Mouse (Mus musculus) liver, embryonic 13.5 days (tissue): ENCODE measurements around the gene Cux1. TPM values are rescaled to one million over a fixed set of nuclear protein-coding genes. Genes with fewer than 3 reads are reported as not detected.

ENCODE experiments used
- ATAC-seq: fragments of 200-750 bp; cut with Nextera tagmentation; 2 replicates; pipeline ENCODE4 v1.8.0; 2017; ENCODE audit warnings: low read depth, mild to moderate bottlenecking, moderate number of reproducible peaks, moderate library complexity
- DNase-seq: peaks from one replicate; pipeline ENCODE4 v3.0.0; 2022
- H3K27ac ChIP-seq: fragments of 300-500 bp; sonication (generic); 2 replicates; pipeline ENCODE4 v1.5.1; 2015; ENCODE audit warnings: moderate library complexity, mild to moderate bottlenecking, inconsistent platforms
- H3K27me3 ChIP-seq: fragments of 300-500 bp; sonication (generic); 2 replicates; pipeline ENCODE4 v1.6.1; 2015; ENCODE audit warnings: mild to moderate bottlenecking, inconsistent platforms
- H3K36me3 ChIP-seq: fragments of 300-500 bp; sonication (generic); 2 replicates; pipeline ENCODE4 v1.6.1; 2015; ENCODE audit warnings: mild to moderate bottlenecking, inconsistent platforms
- H3K4me1 ChIP-seq: fragments of 300-500 bp; sonication (generic); replicated peaks from 2 replicates; pipeline ENCODE4 v1.6.1; 2015; ENCODE audit warnings: inconsistent platforms
- H3K4me2 ChIP-seq: fragments of 300-500 bp; sonication (generic); 2 replicates; pipeline ENCODE4 v1.6.1; 2015; ENCODE audit warnings: inconsistent platforms, mild to moderate bottlenecking, moderate library complexity
- H3K4me3 ChIP-seq: fragments of 300-500 bp; sonication (generic); replicated peaks from 2 replicates; pipeline ENCODE4 v1.5.1; 2015; ENCODE audit warnings: mild to moderate bottlenecking, inconsistent platforms
- H3K9ac ChIP-seq: fragments of 300-500 bp; sonication (generic); 2 replicates; pipeline ENCODE4 v1.6.1; 2015; ENCODE audit warnings: mild to moderate bottlenecking, inconsistent platforms
- H3K9me3 ChIP-seq: fragments of 300-500 bp; sonication (generic); replicated peaks from 2 replicates; pipeline ENCODE4 v1.6.1; 2016; ENCODE audit warnings: inconsistent platforms
- WGBS: fragments of 180-500 bp; shearing (Covaris S2); methylation state at CpG from one replicate; pipeline ENCODE4 v1.1.7; 2015; ENCODE audit not compliant: insufficient replicate concordance; 5-methylcytosine and 5-hydroxymethylcytosine counted together
- polyA plus RNA-seq: library from polyadenylated mRNA; unstranded; fragments of >200 nt; fragmentation: Nextera tagmentation; extraction: Ambion mirVana; gene quantifications from 2 replicates; pipeline ENCODE4 v1.2.1, GENCODE M21; 2015

The Cux1 gene
- polyA plus RNA-seq, 1 experiment from 2014 or later: 16.6 TPM

DNA sequence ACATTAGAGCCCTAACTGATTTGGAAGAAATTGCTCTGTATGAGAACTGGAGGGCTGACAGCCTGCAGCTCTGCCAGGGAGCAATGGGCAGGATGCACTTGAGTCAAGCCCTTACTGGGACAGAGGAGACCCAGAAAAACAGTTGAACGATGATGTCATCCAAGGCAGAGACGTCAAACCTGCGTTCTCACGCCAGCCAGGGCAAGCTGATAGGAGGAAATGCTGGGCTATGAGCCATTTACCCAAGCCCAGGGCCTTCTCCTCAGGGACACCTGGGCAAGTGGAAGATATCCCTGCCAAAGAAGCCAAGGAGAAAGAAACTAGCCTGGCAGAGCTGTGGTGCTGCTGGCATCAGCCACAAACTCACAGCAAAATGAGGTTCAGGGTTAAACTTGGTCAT is 242.8 kb downstream of the Cux1 start:
- Histone ChIP-seq H3K4me3 (no peak overlapping the region), H3K36me3 (peaks cover 35% of the 10 kb centered on the region), H3K9ac (no peak overlapping the region), H3K27me3 (no peaks in the 10 kb centered on the region), H3K27ac (no peak overlapping the region), H3K4me2 (no peak overlapping the region), H3K4me1 (no peaks in the 10 kb centered on the region), H3K9me3 (no peaks in the 10 kb centered on the region)
- WGBS: 60% methylated on average over 4 of the region's 4 CpGs
- ATAC-seq: no peak
- DNase-seq: no peak

DNA sequence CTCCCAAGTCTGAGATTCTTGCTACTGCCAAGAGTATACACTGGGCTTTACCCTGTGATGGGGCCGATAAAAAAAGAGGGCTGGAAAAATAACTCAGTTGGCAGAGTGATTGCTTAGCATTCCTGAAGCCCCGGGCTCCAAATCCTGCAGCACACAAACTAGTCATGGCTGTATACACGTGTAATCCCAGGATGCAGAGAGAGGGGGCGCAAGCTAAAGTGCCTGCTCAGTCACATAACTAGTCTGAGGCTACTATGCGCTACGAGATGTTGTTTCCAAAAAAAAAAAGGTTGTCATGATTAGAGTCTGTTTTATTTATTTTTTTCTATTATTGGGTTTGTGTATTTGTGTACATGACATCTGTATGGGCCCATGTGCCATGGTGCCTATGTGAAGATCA is 245.9 kb downstream of the Cux1 start:
- no peak overlapping the region for H3K9ac ChIP-seq
- WGBS: 74% methylated on average over 6 of the region's 6 CpGs

DNA sequence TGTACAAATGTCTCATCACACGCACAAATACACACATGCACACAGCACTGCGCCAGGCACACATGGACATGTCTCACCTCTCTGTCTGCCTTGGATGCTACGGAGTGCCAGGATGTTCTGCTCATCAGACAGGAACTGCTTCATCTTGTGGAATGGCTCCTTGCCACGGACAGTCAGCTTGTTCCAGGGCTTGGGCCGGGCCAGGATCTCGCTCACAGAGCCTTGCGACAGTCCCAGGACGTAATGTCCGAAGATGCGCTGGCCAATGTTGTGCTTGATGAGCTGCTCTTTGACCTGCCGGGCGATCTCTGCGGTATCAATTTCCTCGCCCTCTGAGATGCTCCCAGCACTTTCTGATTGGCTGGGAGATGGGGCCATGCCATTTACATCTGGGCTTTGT is 254.7 kb downstream of the Cux1 start:
- no peaks in the 10 kb centered on the region for H3K9me3 ChIP-seq
- H3K4me2 ChIP-seq: no peak overlapping the region
- no peaks in the 10 kb centered on the region for H3K27me3 ChIP-seq
- H3K4me3 ChIP-seq: no peak overlapping the region
- no peaks in the 10 kb centered on the region for H3K4me1 ChIP-seq
- H3K9ac ChIP-seq: no peak overlapping the region
- DNase-seq (no peak), ATAC-seq (no peak)
- H3K36me3 ChIP-seq: peaks cover 32% of the 10 kb centered on the region
- 90% methylated on average over 14 of the region's 14 CpGs for WGBS
- no peak overlapping the region for H3K27ac ChIP-seq

More for the DNA sequence above, 245.9 kb downstream of the Cux1 start:
- Histone ChIP-seq H3K36me3 (peaks cover 26% of the 10 kb centered on the region), H3K27ac (no peak overlapping the region), H3K4me3 (no peak overlapping the region), H3K9me3 (no peaks in the 10 kb centered on the region), H3K4me1 (no peaks in the 10 kb centered on the region), H3K27me3 (no peaks in the 10 kb centered on the region), H3K4me2 (no peak overlapping the region)
- DNase-seq: no peak
- ATAC-seq: no peak

DNA sequence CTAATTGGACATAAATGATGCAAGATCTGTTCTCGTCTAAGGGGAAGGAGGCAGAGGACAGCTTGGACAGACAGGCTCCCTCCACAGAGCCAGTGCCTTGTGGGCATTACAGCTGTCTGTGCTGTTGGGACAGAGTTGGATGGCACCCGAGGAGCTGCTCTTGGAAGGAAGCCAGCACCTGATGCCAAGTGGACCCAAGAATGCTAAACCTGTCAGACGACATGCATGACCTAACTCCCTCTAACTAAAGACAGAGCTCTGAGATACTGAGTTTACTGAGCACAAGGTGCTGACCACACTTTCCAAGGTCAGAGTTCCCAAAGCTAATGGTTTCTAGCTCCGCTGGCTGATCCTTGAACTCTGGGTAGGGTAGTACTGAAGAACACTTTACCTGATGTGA is 255.1 kb downstream of the Cux1 start:
- no peak overlapping the region for H3K9ac ChIP-seq
- ATAC-seq (no peak), DNase-seq (no peak)
- no peaks in the 10 kb centered on the region for H3K4me1 ChIP-seq
- no peaks in the 10 kb centered on the region for H3K27me3 ChIP-seq
- peaks cover 36% of the 10 kb centered on the region for H3K36me3 ChIP-seq
- H3K27ac ChIP-seq: no peak overlapping the region
- WGBS: 71% methylated on average over 4 of the region's 4 CpGs
- no peaks in the 10 kb centered on the region for H3K9me3 ChIP-seq
- no peak overlapping the region for H3K4me2 ChIP-seq
- H3K4me3 ChIP-seq: no peak overlapping the region

DNA sequence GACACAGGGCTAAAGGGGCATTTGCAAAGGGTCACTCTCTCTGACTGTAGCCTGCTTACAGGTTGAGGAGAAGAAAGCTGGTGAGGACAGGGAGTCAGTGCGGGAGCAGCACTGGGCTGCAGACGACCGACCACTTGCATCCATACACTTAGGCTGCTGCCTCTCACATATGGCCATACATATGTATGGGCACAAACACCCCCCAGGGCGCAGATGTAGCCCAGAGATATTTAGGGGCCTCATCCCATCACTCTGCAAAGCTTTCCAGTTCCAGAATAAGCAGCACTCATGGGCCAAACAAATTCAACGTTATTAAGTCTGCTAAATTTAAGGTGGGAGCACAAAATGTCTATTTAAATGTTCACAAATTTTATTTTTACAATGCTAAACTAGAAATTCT is 261.0 kb downstream of the Cux1 start:
- Histone ChIP-seq H3K9ac (no peak overlapping the region), H3K4me2 (no peak overlapping the region), H3K4me3 (no peak overlapping the region), H3K36me3 (peaks cover 44% of the 10 kb centered on the region), H3K4me1 (no peaks in the 10 kb centered on the region), H3K27me3 (no peaks in the 10 kb centered on the region), H3K27ac (no peak overlapping the region), H3K9me3 (no peaks in the 10 kb centered on the region)
- 75% methylated on average over 5 of the region's 5 CpGs for WGBS
- DNase-seq (no peak), ATAC-seq (no peak)

DNA sequence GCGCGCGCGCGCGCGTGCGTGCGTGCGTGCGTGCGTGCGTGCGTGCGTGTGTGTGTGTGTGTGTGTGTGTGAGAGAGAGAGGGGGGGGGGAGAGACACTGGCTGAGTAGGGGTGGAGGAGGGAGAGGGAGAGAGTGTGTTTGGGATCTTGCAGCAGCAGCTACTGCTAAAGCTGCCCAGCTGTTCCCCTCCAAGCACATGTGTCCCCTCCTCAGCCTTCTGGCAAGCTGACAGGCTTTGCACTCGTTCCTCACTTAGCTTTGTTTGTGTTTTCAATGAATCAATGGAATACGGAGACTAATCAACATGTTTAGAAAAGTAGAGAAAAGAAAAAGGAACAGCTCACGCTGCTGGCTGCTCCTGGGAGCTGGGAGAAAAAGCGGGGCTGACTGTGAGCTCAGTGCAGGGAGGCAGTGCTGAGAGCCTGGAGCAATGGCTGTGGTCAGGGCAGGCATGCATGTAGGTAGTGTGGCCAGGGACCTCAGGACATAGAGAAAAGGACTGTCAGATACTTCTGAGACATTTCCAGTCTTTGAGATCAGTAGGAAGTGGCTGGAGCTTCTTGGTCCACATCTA is 263.8 kb downstream of the Cux1 start:
- Histone ChIP-seq H3K27ac (no peak overlapping the region), H3K4me2 (no peak overlapping the region), H3K36me3 (peaks cover 34% of the 10 kb centered on the region), H3K9me3 (no peaks in the 10 kb centered on the region), H3K4me1 (no peaks in the 10 kb centered on the region), H3K4me3 (no peak overlapping the region), H3K9ac (no peak overlapping the region), H3K27me3 (no peaks in the 10 kb centered on the region)
- DNase-seq (no peak), ATAC-seq (no peak)
- WGBS: 86% methylated on average over 19 of the region's 19 CpGs

DNA sequence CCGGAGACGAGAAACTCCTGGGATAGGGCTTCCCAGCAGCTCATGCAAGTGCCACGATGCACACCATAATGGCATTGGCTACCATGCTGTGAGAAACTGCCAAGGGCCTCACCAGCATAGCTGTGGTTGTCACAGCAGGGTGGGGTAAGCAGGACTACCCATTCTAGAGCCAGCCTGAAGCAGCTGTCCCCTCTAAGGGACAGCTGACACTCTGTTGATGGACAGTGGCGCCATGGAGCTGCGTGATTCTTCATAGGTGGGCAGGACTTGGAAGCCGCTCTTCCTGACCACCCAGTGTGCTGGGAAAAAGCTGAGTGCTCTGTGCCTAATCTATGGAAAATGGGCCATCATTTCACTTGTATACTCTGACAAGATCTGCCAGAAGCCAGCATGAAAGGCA is 266.4 kb downstream of the Cux1 start:
- DNase-seq: no peak
- ATAC-seq: no peak
- H3K36me3 ChIP-seq: peaks cover 16% of the 10 kb centered on the region; the same call in 1 of the 2 replicates
- H3K9ac ChIP-seq: no peak overlapping the region
- H3K4me3 ChIP-seq: no peak overlapping the region
- H3K9me3 ChIP-seq: no peaks in the 10 kb centered on the region
- no peak overlapping the region for H3K27ac ChIP-seq
- no peaks in the 10 kb centered on the region for H3K4me1 ChIP-seq
- no peaks in the 10 kb centered on the region for H3K27me3 ChIP-seq
- no peak overlapping the region for H3K4me2 ChIP-seq
- WGBS: 86% methylated on average over 6 of the region's 6 CpGs

DNA sequence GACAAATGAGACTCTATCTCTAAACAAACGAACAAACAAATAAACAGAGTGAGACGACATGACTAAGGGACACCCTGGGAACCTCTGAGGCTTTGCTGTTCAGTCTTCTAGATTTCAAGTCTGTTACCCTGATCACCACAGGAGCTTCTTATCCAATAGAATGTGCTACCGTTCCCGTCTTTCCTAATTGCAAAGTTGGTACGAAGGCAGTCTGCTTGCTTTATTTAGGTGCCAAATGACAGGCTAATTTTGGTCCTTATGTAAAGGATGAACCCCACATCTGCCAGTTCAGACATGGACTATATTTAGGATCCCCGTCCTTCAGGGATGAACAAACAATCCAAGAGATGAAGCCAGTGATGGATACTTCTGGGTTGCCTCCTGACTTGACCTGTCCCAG is 269.6 kb downstream of the Cux1 start:
- Histone ChIP-seq H3K27ac (no peak overlapping the region), H3K9ac (no peak overlapping the region), H3K4me2 (no peak overlapping the region), H3K4me1 (no peaks in the 10 kb centered on the region), H3K4me3 (no peak overlapping the region), H3K36me3 (peaks cover 4% of the 10 kb centered on the region; the same call in 1 of the 2 replicates), H3K27me3 (no peaks in the 10 kb centered on the region), H3K9me3 (no peaks in the 10 kb centered on the region)
- WGBS: 73% methylated on average over 6 of the region's 6 CpGs
- ATAC-seq: no peak
- DNase-seq: no peak

DNA sequence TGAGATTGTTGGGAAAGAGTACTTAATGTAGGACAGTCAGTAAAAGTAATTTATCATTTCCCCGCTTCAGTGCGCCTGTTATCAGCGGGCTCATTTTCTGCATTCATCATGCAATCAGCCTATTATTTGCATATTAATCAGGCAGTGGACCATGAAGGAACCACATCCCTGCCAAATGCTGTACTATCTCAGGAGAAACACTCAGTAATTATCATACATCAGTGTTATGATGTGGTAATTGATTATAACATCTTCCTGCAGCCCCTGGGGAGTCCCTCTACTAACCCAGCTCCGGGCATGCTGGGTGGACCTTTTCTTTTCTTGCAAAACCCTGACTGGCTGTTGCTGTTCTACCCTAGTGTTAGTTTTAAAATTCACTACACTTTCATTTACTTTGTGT is 270.4 kb downstream of the Cux1 start:
- Histone ChIP-seq H3K4me3 (no peak overlapping the region), H3K4me2 (no peak overlapping the region), H3K4me1 (no peaks in the 10 kb centered on the region), H3K27me3 (no peaks in the 10 kb centered on the region), H3K9me3 (no peaks in the 10 kb centered on the region), H3K27ac (no peak overlapping the region), H3K36me3 (no peaks in the 10 kb centered on the region; the same call in 1 of the 2 replicates), H3K9ac (no peak overlapping the region)
- ATAC-seq (no peak), DNase-seq (no peak)
- WGBS: 84% methylated on average over 4 of the region's 4 CpGs

DNA sequence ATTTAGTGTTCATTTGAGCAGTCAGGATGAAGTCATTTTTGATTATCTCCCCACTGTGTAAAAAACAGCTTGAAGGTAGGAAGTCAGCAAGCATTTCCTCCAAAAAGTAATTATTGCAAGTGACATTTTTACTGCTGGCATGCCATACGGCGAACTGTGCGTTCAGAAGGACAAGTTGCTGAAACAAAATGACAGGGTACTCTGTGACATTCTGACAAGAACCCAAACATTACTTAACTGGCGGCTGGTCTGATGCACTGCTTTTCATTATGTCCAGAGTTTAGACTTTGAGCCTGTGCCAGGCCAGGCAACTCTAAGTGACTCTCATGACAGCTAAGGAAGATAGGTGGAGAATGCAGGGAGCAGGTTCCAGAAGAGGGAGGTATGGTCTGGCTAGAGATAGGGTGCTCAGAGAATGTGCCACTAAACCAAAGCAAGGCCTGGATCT is 274.3 kb downstream of the Cux1 start:
- Histone ChIP-seq H3K4me2 (no peak overlapping the region), H3K9me3 (no peaks in the 10 kb centered on the region), H3K36me3 (peaks cover 3% of the 10 kb centered on the region; the same call in 1 of the 2 replicates), H3K27me3 (no peaks in the 10 kb centered on the region), H3K4me1 (no peaks in the 10 kb centered on the region), H3K9ac (no peak overlapping the region), H3K4me3 (no peak overlapping the region), H3K27ac (no peak overlapping the region)
- 78% methylated on average over 4 of the region's 4 CpGs for WGBS
- ATAC-seq: no peak
- no peak for DNase-seq

DNA sequence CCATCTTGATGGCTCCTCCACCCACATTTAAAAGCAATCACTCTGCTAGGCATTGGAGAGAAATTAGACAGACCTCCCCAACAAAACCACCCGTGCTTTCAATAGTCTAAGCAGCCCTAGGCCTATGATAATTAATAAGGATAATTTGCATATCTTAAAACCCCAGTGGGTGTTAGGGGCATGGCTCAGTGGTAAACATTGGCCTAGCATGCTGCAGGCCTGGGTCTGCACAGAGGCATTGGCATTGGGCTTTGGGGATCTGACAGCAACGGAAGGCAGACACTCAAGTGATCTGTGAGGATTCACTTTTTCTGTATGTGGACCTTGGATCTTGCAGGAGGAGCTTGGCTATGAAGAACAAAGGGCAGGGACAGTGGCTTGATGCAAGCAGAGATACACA is 274.9 kb downstream of the Cux1 start:
- H3K9me3 ChIP-seq: no peaks in the 10 kb centered on the region
- H3K27me3 ChIP-seq: no peaks in the 10 kb centered on the region
- peaks cover 3% of the 10 kb centered on the region; the same call in 1 of the 2 replicates for H3K36me3 ChIP-seq
- H3K4me2 ChIP-seq: no peak overlapping the region
- ATAC-seq: no peak
- H3K4me1 ChIP-seq: no peaks in the 10 kb centered on the region
- 73% methylated on average over 2 of the region's 2 CpGs for WGBS
- no peak overlapping the region for H3K27ac ChIP-seq
- no peak overlapping the region for H3K4me3 ChIP-seq
- DNase-seq: no peak
- H3K9ac ChIP-seq: no peak overlapping the region

DNA sequence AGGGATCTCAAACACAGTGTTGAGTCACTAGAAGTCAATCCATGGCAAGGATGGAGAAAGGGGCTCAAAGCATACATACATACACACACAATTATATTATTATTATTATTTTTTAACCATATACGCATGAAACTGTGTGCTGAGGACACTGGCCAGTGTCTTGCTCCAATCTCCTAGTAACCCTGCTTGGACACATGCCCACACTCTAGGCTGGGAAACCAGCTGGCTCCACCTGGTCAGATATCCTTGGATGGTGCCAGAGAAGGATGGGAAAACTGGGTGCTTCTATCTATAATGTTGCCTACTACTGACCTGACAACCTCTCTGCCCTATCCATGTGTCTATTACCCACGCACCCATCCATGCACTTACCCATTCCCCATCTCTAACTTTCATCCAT is 275.7 kb downstream of the Cux1 start:
- Histone ChIP-seq H3K4me3 (no peak overlapping the region), H3K4me2 (no peak overlapping the region), H3K27ac (no peak overlapping the region), H3K4me1 (no peaks in the 10 kb centered on the region), H3K9ac (no peak overlapping the region), H3K9me3 (no peaks in the 10 kb centered on the region), H3K36me3 (peaks cover 5% of the 10 kb centered on the region; the same call in 1 of the 2 replicates), H3K27me3 (no peaks in the 10 kb centered on the region)
- 73% methylated on average over 2 of the region's 2 CpGs for WGBS
- DNase-seq (no peak), ATAC-seq (no peak)
